Mouse (Mus musculus): ENCODE results near the gene Cln6. TPM values are rescaled to one million over a fixed set of nuclear protein-coding genes. Genes with fewer than 3 reads are reported as not detected.
A peak's percentile ranks its signal among the peaks of the same experiment; 100 is the strongest.
"Not testable (repeated sequence)": the region's sequence is repeated elsewhere in the genome, so short reads cannot be mapped to it uniquely, and the experiment has no call there.

Gene Cln6
- polyA plus RNA-seq, 1 experiment, result 25.9 TPM

DNA sequence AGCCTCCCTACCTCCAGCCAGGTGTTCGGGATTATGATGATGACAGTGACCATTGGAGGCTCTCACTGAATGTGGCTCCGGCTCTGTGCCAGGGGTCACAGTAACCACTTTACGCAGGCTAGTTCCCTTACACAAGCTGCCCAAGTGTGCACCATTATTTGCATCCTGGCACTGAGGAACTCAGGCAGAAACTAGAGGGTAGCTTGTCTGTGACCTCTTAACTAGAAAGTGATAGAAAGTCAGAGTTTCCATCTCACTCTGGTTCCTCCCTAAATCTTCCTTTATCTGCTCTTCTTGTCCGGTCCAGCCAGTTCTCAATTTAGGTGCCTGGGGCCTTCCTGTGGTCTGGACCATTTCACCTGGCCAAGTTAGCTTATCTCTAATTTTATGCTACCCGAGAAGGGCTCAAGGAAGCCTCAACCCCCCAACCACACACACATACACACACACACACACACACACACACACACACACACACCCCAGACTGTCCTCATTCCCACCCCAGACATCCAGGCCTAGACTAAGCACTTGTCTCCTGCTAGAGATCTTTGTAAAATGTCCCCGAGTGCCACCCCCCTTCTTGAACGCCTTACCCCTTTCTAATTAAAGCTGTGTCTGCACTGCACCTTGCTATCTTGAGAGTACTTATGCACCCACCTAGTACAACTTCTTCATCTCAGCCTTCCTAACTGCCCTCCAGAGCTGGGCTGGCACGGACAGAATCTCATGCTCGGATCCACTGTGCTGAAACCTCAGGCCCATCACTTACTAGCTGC, 22.1 kb upstream of the Cln6 start:
- peak overlapping the region; percentile 53 for H3K4me2 ChIP-seq (ENCODE audit: low read depth)
- no peaks in the 10 kb centered on the region for H3K36me3 ChIP-seq (ENCODE audit: control insufficient read depth, insufficient read depth)
- no peaks in the 10 kb centered on the region for H3K27me3 ChIP-seq (ENCODE audit: control insufficient read depth, insufficient read depth, insufficient read length)
- TF ChIP-seq MAX (IDR thresholded peaks at IDR 0.05; ENCODE audit: low read depth) (no peak), MYOG (IDR thresholded peaks at IDR 0.05; ENCODE audit: control insufficient read depth in 1 of 3, insufficient read depth in 1 of 3, insufficient read length in 2 of 3, low read depth in 2 of 3) (no peak), SRF (IDR thresholded peaks at IDR 0.05; ENCODE audit: control insufficient read depth, insufficient read length, low read depth) (no peak), TCF3 (IDR thresholded peaks at IDR 0.05; ENCODE audit: insufficient read length, low read depth) (no peak), TCF12 (IDR thresholded peaks at IDR 0.05; ENCODE audit: insufficient read depth, poor library complexity, severe bottlenecking) (no peak), MYOD1 (IDR thresholded peaks at IDR 0.05; ENCODE audit: control insufficient read depth in 1 of 3, insufficient read length in 2 of 3, low read depth in 2 of 3) (no peak), CEBPB (IDR thresholded peaks at IDR 0.05; ENCODE audit: insufficient read depth, poor library complexity, severe bottlenecking) (no peak), USF1 (IDR thresholded peaks at IDR 0.05; ENCODE audit: low read depth) (no peak), POLR2AphosphoS2 (IDR thresholded peaks at IDR 0.05; ENCODE audit: insufficient read length, low read depth) (no peak), POLR2A (IDR thresholded peaks at IDR 0.05; ENCODE audit: insufficient read length, low read depth) (no peak), E2F4 (IDR thresholded peaks at IDR 0.05; ENCODE audit: insufficient read depth) (no peak), REST (IDR thresholded peaks at IDR 0.05; ENCODE audit: insufficient read depth, insufficient read length) (no peak)
- H3K79me2 ChIP-seq (ENCODE audit: control insufficient read depth, insufficient read depth), result no peaks in the 10 kb centered on the region
- no peak overlapping the region for H3K4me3 ChIP-seq
- no peak overlapping the region for H3ac ChIP-seq (ENCODE audit: control insufficient read depth, insufficient read length)

- peak overlapping the region; percentile 53 for H3K4me2 ChIP-seq (ENCODE audit: low read depth)
- no peak overlapping the region for H3K4me3 ChIP-seq
Measured at GRCm38 (mm10) chr9:62817099-62817571, 21.4 kb upstream of the Cln6 start.

GRCm38 (mm10) chr9:62817828-62818614, 20.6 kb upstream of the Cln6 start:
- Histone ChIP-seq H3K36me3 (ENCODE audit: control insufficient read depth, insufficient read depth) (no peaks in the 10 kb centered on the region), H3K27me3 (ENCODE audit: control insufficient read depth, insufficient read depth, insufficient read length) (no peaks in the 10 kb centered on the region), H3ac (ENCODE audit: control insufficient read depth, insufficient read length) (no peak overlapping the region), H3K79me2 (ENCODE audit: control insufficient read depth, insufficient read depth) (no peaks in the 10 kb centered on the region), H3K4me3 (no peak overlapping the region), H3K4me2 (ENCODE audit: low read depth) (peak overlapping the region; percentile 53)
- TF ChIP-seq CEBPB (IDR thresholded peaks at IDR 0.05; ENCODE audit: insufficient read depth, poor library complexity, severe bottlenecking), result no peak
- TF ChIP-seq MYOD1 (IDR thresholded peaks at IDR 0.05; ENCODE audit: control insufficient read depth in 1 of 3, insufficient read length in 2 of 3, low read depth in 2 of 3), result peak in 1 of 3 experiments; percentile 7
- TF ChIP-seq USF1 (IDR thresholded peaks at IDR 0.05; ENCODE audit: low read depth), result no peak
- TF ChIP-seq SRF (IDR thresholded peaks at IDR 0.05; ENCODE audit: control insufficient read depth, insufficient read length, low read depth), result no peak
- no peak for TF ChIP-seq POLR2A (IDR thresholded peaks at IDR 0.05; ENCODE audit: insufficient read length, low read depth)
- TF ChIP-seq TCF3 (IDR thresholded peaks at IDR 0.05; ENCODE audit: insufficient read length, low read depth), result no peak
- no peak for TF ChIP-seq TCF12 (IDR thresholded peaks at IDR 0.05; ENCODE audit: insufficient read depth, poor library complexity, severe bottlenecking)
- peak in 1 of 3 experiments; percentile 34 for TF ChIP-seq MYOG (IDR thresholded peaks at IDR 0.05; ENCODE audit: control insufficient read depth in 1 of 3, insufficient read depth in 1 of 3, insufficient read length in 2 of 3, low read depth in 2 of 3)

More at GRCm38 (mm10) chr9:62817099-62817571, 21.4 kb upstream of the Cln6 start:
- TF ChIP-seq CEBPB (IDR thresholded peaks at IDR 0.05; ENCODE audit: insufficient read depth, poor library complexity, severe bottlenecking) (no peak), USF1 (IDR thresholded peaks at IDR 0.05; ENCODE audit: low read depth) (peak; percentile 93), MYOD1 (IDR thresholded peaks at IDR 0.05; ENCODE audit: control insufficient read depth in 1 of 3, insufficient read length in 2 of 3, low read depth in 2 of 3) (peak in 2 of 3 experiments; percentile 53 to 77)
- Histone ChIP-seq H3K27me3 (ENCODE audit: control insufficient read depth, insufficient read depth, insufficient read length) (no peaks in the 10 kb centered on the region), H3ac (ENCODE audit: control insufficient read depth, insufficient read length) (no peak overlapping the region), H3K36me3 (ENCODE audit: control insufficient read depth, insufficient read depth) (no peaks in the 10 kb centered on the region), H3K79me2 (ENCODE audit: control insufficient read depth, insufficient read depth) (no peaks in the 10 kb centered on the region)

DNA sequence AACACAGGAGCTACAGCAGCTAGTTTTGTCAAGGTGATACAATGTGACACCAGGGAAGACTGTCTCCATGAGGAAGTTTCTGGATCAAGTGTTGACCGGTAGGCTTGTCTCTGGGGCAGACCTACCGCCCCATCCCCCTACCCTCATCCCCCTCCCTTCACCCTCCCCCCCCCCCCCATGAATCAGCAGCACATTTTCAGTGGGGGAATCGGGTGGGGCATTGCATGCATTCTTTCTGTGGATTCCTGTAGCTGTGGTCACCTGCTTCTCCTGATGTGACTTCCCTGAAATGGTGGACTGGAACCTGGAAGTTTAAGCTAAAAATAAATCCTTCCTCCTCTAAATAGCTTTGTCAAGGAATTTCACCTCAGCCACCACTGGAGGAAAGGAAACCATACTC, 19.1 kb upstream of the Cln6 start:
- TF ChIP-seq USF1 (IDR thresholded peaks at IDR 0.05; ENCODE audit: low read depth), result no peak
- TF ChIP-seq CEBPB (IDR thresholded peaks at IDR 0.05; ENCODE audit: insufficient read depth, poor library complexity, severe bottlenecking), result no peak
- Histone ChIP-seq H3K4me2 (ENCODE audit: low read depth) (no peak overlapping the region), H3K4me3 (no peak overlapping the region)

DNA sequence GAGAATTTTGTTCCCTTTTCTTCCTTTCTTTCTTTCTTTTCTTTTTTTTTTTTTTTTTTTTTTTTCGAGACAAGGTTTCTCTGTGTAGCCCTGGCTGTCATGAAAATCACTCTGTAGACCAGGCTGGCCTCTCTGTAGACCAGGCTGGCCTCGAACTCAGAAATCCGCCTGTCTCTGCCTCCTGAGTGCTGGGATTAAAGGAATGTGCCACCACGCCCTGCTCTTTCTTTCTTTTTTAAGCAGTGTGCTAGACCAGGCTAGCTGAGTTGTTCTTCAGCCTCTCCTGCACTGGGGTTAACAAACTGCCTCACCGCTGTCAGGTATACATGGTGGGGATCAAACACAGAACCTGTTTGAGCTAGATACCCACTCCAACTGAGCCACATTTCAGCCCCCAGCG, 18.7 kb upstream of the Cln6 start:
- not testable (repeated sequence) for H3K36me3 ChIP-seq (ENCODE audit: control insufficient read depth, insufficient read depth); H3K4me2 ChIP-seq (ENCODE audit: low read depth); H3K79me2 ChIP-seq (ENCODE audit: control insufficient read depth, insufficient read depth); H3K4me3 ChIP-seq; H3ac ChIP-seq (ENCODE audit: control insufficient read depth, insufficient read length); H3K27me3 ChIP-seq (ENCODE audit: control insufficient read depth, insufficient read depth, insufficient read length)

More for the DNA sequence above, 19.1 kb upstream of the Cln6 start:
- Histone ChIP-seq H3K36me3 (ENCODE audit: control insufficient read depth, insufficient read depth) (no peaks in the 10 kb centered on the region), H3ac (ENCODE audit: control insufficient read depth, insufficient read length) (no peak overlapping the region), H3K27me3 (ENCODE audit: control insufficient read depth, insufficient read depth, insufficient read length) (no peaks in the 10 kb centered on the region), H3K79me2 (ENCODE audit: control insufficient read depth, insufficient read depth) (no peaks in the 10 kb centered on the region)

Data from myocyte (in vitro differentiated cells).